Mouse (Mus musculus) frontal cortex, adult 2 months (tissue): ENCODE data around the gene Tubgcp6. TPM values are rescaled to one million over a fixed set of nuclear protein-coding genes. Genes with fewer than 3 reads are reported as not detected.

Source experiments
- DNase-seq, 2 experiments: peaks; one replicate each; pipeline ENCODE4 v3.0.0; 2022; ENCODE audit warnings: low spot score in 1 of 2; ENCODE audit errors: extremely low spot score in 1 of 2
- polyA plus RNA-seq: library from polyadenylated mRNA; depleted of rRNA; stranded (reverse); fragments of >200 nt; gene quantifications from 2 replicates; pipeline ENCODE4 v1.2.3, GENCODE M21; 2012; rRNA removed

Gene Tubgcp6
- polyA plus RNA-seq, result 37.4 and 39.8 TPM in 2 replicates

- peak; percentile 93 to 97 for DNase-seq
Measured at GRCm38 (mm10) chr15:89122649-89123366, at the start of gene Tubgcp6. TSS of gene Tubgcp6 (minus strand) at chr15:89123112.

DNA sequence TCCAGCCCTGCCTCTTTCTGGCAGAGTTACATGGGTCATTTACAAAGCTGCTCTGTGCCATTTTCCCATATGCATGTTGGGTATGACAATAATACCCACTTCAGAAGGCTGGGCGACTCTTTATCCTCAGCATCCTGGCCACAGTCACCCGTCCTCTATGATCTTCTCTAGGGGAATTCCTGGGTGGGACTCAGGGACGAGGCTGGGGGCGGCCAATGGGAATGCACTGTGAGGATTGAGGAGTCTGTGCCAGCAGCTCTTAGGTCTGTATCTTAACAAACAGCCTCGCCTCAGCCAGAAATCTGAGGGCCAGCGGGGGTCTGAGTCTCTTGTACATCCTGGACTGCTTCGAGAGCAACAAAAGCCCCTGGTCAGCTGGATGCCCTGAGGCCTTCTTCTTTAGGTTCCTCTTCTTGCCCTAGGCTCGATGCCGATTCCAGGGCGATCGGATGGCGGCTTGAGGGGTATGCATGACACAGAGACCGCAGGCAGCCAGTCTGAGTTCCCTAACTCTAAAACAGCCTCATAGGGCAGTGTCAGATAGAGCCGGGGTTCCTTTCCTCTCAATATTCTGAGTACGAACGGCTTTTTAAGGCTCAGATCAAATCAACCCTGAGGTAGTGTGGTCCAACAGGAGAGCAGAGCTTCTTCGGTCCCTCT is 49.5 kb upstream of the Tubgcp6 start:
- DNase-seq, result no peak

DNA sequence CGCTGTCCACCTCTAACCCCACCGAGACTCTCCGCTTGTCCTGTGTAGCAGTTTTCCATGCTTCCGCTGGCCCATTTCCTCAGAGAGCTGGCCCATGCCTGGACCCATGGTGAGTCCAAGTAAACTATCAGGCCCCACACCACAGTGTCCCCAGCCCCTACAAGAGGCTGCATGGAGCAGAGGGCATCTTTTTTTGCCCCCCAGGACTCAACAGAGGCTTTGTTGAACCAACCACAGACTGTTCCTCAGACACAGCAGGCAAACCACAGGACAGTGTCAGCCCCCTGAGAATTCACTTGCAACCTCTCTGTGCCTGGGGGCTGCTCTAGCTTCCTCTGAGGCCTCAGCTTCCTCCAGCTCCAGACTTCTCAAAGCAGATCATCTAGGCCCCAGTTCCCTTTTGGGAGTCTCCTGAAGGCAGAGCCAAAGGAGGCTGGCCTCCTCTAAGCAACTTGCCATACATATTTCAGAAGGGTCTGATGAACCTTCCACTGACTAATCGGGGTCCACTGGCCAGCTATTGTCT is 48.7 kb upstream of the Tubgcp6 start:
- no peak for DNase-seq

DNA sequence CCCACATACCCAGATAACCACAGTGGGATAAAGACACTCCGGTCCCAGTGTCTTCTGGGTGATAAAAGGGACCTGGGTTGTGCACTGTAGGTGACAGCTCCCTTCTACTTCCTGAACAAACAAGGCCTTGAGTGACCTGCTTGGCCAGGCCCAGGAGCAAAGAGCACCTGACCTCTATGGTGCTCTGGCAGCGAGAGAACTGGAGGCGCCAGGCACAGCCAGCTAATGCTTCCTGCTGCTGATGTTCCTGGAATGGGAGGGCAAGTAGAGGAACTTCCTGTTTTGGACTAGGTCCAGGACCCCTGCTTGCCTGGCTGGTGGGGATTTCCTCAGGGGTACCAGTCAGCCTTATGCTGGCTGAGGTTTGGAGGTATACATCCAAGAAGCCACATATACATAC is 47.2 kb upstream of the Tubgcp6 start:
- DNase-seq, result no peak

- DNase-seq, result peak; percentile 81 to 90
Measured at GRCm38 (mm10) chr15:89169431-89169830, 46.5 kb upstream of the Tubgcp6 start.

DNA sequence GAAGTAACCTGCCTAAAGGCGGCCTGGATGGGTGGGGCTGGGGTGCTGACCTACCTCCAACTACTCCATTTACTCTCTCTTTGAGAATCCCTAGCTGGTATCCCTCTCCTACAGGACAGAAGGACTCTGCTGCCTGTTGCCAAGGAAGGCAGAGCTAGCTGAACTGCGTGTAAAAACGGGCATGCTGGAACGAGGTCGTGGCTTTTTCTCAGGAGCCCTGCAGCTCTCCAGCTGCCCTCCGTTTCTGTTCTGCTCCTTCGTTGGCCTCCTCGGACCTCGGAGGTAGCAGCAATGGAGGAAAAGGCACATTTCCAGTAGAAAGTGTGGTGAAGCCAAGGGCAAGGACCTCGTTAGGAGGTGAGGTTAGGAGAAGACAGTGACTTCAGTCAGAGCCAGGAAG is 46.0 kb upstream of the Tubgcp6 start:
- DNase-seq, result no peak

DNA sequence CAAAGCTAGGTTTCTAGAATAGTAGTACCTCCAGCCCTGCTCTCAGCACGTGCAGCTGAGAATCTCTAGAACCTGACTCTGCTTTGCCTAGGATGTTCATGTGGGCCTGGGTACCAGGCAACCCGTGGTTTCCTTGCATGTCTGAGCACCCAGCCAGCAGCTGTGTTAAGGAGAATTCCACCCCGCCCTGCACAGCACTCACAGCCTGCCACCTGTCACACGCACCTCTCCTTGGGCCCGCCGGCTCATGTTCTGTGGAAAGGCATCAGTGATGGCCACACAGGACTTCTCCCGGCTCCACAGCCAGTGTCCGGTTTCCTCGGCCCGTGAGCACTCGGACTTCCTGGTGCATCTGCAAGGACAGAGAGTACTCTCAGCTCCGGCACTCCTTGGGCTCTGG is 42.6 kb upstream of the Tubgcp6 start:
- DNase-seq, result no peak

DNA sequence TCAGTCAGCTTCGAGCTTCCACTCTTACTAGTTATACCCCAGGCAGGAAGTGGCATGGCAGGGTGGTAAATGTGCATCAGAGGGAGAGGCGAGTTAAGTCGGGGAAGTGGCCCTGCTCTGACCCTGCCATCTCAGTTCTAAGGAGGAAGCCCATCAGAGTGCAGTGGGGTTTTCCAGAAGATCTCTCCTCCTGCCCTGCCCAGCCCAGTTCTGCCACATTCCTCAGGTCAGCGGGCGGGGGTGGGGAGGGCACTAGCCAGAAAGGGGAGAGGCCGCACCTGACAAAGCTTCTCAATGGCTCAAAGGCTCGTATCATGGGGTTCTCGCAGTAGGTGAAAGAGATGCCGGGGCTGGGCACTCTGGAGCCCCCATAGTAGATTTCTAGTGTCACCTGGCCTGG is 38.5 kb upstream of the Tubgcp6 start:
- no peak for DNase-seq

DNA sequence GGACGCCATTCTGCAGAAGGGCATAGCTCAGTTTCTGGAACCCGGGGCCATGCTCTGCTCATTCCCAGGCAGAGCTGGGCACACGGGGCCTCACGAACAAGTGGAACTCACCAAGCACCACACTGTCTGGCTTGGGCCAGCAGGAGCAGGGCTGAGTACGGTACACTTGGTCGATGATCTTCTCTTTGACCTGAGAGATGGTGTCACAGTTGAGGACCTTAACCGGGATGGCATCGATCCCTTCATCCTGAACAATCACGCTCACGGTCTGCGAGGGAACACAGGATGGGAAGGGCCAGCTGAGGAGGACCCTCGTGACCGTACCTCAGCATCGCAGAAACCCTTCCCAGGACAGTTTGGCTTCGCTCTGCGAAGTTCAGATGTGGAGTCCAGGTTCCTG is 35.6 kb upstream of the Tubgcp6 start:
- DNase-seq, result no peak

GRCm38 (mm10) chr15:89157954-89158353 is 35.0 kb upstream of the Tubgcp6 start:
- no peak for DNase-seq

DNA sequence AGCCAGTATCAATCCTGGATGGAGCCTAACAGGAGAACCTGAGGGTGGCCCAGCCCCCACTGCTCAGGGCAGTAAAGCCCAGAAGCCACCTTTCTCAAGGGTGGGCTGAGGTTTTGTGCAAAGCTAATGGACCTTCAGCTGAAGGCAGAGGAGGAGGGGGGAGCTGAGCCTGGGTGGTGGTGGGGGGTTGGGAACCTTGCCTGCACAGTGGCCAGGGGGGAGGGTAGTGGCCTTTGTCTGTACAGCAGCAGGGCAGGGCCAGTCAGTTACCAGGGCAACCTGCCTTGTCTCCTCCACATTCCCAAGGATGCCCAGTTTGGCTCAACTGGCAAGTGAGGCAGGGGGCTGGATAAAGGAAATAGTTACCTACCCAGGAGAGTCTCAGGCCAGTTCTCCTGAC is 29.4 kb upstream of the Tubgcp6 start:
- no peak for DNase-seq

- DNase-seq, result no peak
Measured at GRCm38 (mm10) chr15:89150041-89150390, 27.1 kb upstream of the Tubgcp6 start.

DNA sequence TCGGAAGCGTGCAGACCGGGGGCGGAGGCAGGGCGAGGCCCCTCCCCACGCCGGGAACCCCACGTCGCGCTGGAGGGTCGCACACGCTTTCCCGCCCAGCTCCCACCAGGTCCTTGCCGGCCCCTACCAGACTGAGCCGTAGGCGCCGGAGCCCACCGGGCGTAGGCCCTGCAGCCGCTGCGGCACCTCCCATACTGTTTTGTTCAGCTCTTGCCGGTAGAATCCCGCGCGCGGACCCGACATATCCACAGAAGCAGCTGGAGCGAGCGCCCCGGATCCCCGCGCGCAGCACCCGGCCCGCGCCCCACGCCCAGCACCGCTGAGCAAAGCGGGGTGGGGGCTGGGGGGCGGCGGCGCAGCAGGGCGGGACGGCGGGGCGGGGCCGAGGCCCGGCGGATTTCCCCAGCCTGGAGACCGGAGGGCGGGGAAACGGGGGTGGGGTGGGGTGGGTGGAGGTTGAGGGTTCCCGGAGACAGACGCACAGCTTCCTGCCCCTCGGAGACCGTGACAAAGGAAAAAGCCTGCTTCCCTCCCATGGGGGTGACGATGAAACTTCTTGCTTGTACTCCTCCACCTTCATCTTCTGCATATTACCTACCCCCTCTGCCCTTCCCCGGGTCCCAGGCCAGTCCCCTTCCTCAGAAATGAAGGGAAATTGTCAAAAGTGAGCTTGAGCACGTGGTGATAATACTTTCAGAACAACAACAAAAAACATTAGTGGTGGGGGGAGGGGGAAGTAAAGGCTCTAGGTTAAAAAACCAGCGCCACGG is 26.5 kb upstream of the Tubgcp6 start, which contains the start of gene Mapk11:
Gene Mapk11 (minus strand): TSS at position 358 of the 770 bp plus-strand sequence.
- DNase-seq, result peak in 1 of 2 experiments; percentile 52

GRCm38 (mm10) chr15:89148496-89149270 is 25.8 kb upstream of the Tubgcp6 start:
- no peak for DNase-seq

- no peak for DNase-seq
Measured at GRCm38 (mm10) chr15:89147895-89148294, 25.0 kb upstream of the Tubgcp6 start.

DNA sequence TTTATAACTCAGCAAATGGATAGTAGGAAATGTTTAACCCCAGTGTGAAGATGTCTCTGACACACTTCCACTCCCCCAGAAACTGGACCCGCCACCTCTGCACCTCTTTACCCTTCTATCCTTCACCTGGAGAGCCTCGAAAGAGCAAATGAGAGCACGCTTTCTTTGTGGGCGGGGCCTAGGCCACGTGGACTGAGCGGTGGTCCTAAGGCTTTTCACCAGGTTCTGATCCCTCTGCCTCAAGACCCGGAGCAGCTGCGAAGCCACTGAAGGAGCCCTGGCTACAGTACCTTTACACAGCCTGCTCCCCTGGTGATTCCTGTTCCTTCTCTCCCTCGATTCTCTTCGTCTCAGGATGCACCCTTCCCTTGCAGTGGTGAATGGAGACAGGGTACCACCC is 24.5 kb upstream of the Tubgcp6 start:
- no peak for DNase-seq

GRCm38 (mm10) chr15:89147024-89147423 is 24.1 kb upstream of the Tubgcp6 start:
- peak in 1 of 2 experiments; percentile 78 for DNase-seq

DNA sequence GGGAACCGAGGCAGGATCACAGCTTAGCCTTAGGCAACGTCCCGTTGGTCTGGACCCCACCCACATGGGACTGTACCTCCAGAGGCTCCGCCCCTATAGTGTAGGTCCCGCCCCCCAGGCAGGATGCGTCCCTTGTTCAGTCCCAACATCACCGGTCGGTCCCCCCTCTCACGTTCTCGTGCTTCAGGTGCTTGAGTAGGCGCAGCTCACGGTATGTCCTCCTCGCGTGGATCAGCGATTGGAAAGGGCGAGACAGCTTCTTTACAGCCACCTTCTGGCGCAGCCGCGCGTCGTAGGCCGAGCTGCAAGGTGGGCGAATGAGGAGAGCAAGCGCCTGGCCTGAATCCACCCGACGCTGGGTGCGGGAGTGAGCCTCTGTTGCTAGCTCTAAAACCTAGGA is 23.6 kb upstream of the Tubgcp6 start:
- DNase-seq, result peak; percentile 76 to 82

DNA sequence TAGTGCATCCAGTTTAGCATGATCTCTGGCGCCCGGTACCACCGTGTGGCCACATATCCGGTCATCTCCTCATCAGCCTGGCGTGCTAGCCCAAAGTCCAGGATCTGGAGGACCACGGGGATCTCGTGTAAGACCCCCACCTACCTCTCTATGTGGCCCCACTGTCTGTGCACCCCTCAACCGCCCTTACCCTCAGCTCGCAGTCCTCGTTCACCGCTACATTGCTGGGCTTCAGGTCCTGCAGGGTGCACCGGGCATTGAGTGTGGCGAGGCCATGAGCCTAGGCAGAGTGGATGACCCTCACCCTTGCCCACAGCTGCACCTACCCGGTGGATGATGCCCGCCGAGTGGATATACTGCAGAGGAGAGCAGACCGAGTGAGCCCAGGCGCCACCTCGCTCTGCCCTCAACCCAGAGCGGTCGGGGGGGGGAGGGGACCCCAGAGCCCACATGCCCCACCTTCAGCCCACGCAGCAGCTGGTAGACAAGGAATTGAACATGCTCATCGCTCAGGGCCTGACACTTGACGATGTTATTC is 23.0 kb upstream of the Tubgcp6 start:
- no peak for DNase-seq

DNA sequence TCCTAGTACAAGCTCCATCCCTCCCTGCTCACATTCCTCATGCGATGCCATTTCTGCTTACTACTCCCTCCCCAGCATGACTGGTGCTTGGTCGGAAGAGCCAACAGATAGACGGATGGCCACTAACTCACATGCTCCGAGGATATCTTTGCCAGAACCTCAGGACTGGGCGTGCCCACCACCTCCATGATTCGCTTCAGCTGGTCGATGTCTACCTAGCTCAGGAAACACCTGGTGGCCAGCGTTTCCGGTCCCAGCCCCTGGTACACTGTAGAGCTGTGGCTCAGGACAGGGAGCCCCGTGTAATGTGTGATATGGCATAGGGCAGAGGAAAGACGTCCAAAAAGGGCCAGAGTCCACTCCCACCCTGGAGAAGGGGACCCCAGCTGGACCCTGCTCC is 22.1 kb upstream of the Tubgcp6 start:
- DNase-seq, result no peak
